Mouse (Mus musculus) adrenal gland, adult 8-10 months (tissue): ENCODE results near the gene Ctnnbl1. TPM values are rescaled to one million over a fixed set of nuclear protein-coding genes. Genes with fewer than 3 reads are reported as not detected.

ENCODE experiments used
- DNase-seq: peaks from one replicate; pipeline ENCODE4 v3.0.0; 2022
- total RNA-seq, 4 experiments: library from RNA; stranded (reverse); gene quantifications; 2 replicates each; pipeline ENCODE4 v1.2.4; 2022

The Ctnnbl1 gene
- total RNA-seq, 4 experiments from 2014 or later: 16.6 to 28.6 (median 21.0) TPM

- no peak for DNase-seq
Observed at GRCm38 (mm10) chr2:157750926-157751588, 13.9 kb downstream of the Ctnnbl1 start.

- peak; percentile 12 for DNase-seq
Observed at GRCm38 (mm10) chr2:157751589-157752373, 14.6 kb downstream of the Ctnnbl1 start.

- no peak for DNase-seq
Observed at GRCm38 (mm10) chr2:157752374-157752743, 15.2 kb downstream of the Ctnnbl1 start.

- DNase-seq: no peak
Observed at GRCm38 (mm10) chr2:157755771-157756170, 18.6 kb downstream of the Ctnnbl1 start.

GRCm38 (mm10) chr2:157756193-157756592 is 19.0 kb downstream of the Ctnnbl1 start:
- no peak for DNase-seq

GRCm38 (mm10) chr2:157758395-157758794 is 21.2 kb downstream of the Ctnnbl1 start:
- no peak for DNase-seq

GRCm38 (mm10) chr2:157759717-157760116 is 22.5 kb downstream of the Ctnnbl1 start:
- no peak for DNase-seq

- DNase-seq: no peak
Observed at GRCm38 (mm10) chr2:157762903-157763302, 25.7 kb downstream of the Ctnnbl1 start.

GRCm38 (mm10) chr2:157766591-157766990 is 29.4 kb downstream of the Ctnnbl1 start:
- no peak for DNase-seq

- DNase-seq: no peak
Observed at GRCm38 (mm10) chr2:157768682-157769429, 31.7 kb downstream of the Ctnnbl1 start.

- DNase-seq: no peak
Observed at GRCm38 (mm10) chr2:157770761-157771160, 33.6 kb downstream of the Ctnnbl1 start.

- no peak for DNase-seq
Observed at GRCm38 (mm10) chr2:157773661-157774060, 36.5 kb downstream of the Ctnnbl1 start.

- no peak for DNase-seq
Observed at GRCm38 (mm10) chr2:157775957-157776356, 38.8 kb downstream of the Ctnnbl1 start.

- DNase-seq: no peak
Observed at GRCm38 (mm10) chr2:157780956-157781355, 43.8 kb downstream of the Ctnnbl1 start.

GRCm38 (mm10) chr2:157783152-157783551 is 46.0 kb downstream of the Ctnnbl1 start:
- no peak for DNase-seq

- DNase-seq: no peak
Observed at GRCm38 (mm10) chr2:157784238-157784637, 47.0 kb downstream of the Ctnnbl1 start.

- no peak for DNase-seq
Observed at GRCm38 (mm10) chr2:157784647-157785046, 47.4 kb downstream of the Ctnnbl1 start.

- no peak for DNase-seq
Observed at GRCm38 (mm10) chr2:157789226-157789625, 52.0 kb downstream of the Ctnnbl1 start.

- no peak for DNase-seq
Observed at GRCm38 (mm10) chr2:157790836-157791495, 53.8 kb downstream of the Ctnnbl1 start.

- DNase-seq: no peak
Observed at GRCm38 (mm10) chr2:157791528-157792162, 54.4 kb downstream of the Ctnnbl1 start.

GRCm38 (mm10) chr2:157792840-157793552 is 55.8 kb downstream of the Ctnnbl1 start:
- no peak for DNase-seq
